Comparison of ENCODE assay signal across 27 mouse cellular contexts in genomic region chr7:113571121-113571520, GRCm38 (mm10). TPM values are rescaled to one million over a fixed set of nuclear protein-coding genes. Genes with fewer than 3 reads are reported as not detected.
DNase-seq lines count a peak whose midpoint lies in the region; ATAC-seq and TF ChIP-seq lines count a peak whose summit lies in the region.
"Had no signal": no experiment of that assay in that cellular context is flagged by ENCODE, and none has a peak within 500 bp of the region (broad histone marks: within the 10 kb centered on the region; RNA-seq: fewer than 3 reads in every experiment).

No protein-coding gene starts in this region.

- H3K27me3 ChIP-seq in heart, embryonic 12.5 days (replicated peaks): no peaks in the 10 kb centered on the region
- H3K27me3 ChIP-seq in kidney, postnatal 0 days (ENCODE audit: insufficient read depth, low read length): no peaks in the 10 kb centered on the region
- H3K27me3 ChIP-seq: embryonic facial prominence, embryonic 13.5 days; forebrain, embryonic 13.5 days; hindbrain, embryonic 13.5 days had no signal

- ATAC-seq in heart, embryonic 12.5 days (ENCODE audit: insufficient number of reproducible peaks, low FRiP score): no peak
- no peak for ATAC-seq in kidney, postnatal 0 days (replicated peaks; ENCODE audit: low FRiP score, low read depth)
- ATAC-seq: activated CD4-positive, CD25-positive, alpha-beta regulatory T cell, adult 4 months; CD4-positive, CD25-positive, alpha-beta regulatory T cell, adult 4 months; forebrain, embryonic 13.5 days; forebrain, embryonic 16.5 days; hindbrain, postnatal 0 days; inflammation-experienced regulatory T-cells, adult 6 months; intestine, embryonic 16.5 days had no signal

- no peaks in the 10 kb centered on the region for H3K9me3 ChIP-seq in heart, embryonic 12.5 days (replicated peaks)
- no peaks in the 10 kb centered on the region for H3K9me3 ChIP-seq in kidney, postnatal 0 days (replicated peaks; ENCODE audit: low read length)
- H3K9me3 ChIP-seq: embryonic facial prominence, embryonic 13.5 days; forebrain, embryonic 10.5 days; forebrain, embryonic 13.5 days; heart, embryonic 10.5 days; hindbrain, embryonic 10.5 days; hindbrain, embryonic 13.5 days had no signal

- H3K4me1 ChIP-seq in heart, embryonic 12.5 days (replicated peaks): peaks cover 3% of the 10 kb centered on the region; the same call in 1 of the 2 replicates
- H3K4me1 ChIP-seq in kidney, postnatal 0 days (replicated peaks; ENCODE audit: insufficient read depth, low read length): no peaks in the 10 kb centered on the region
- H3K4me1 ChIP-seq: embryonic facial prominence, embryonic 13.5 days; forebrain, embryonic 10.5 days; forebrain, embryonic 13.5 days; heart, embryonic 10.5 days; hindbrain, embryonic 10.5 days; hindbrain, embryonic 13.5 days had no signal

- peaks cover 10% of the 10 kb centered on the region for H3K36me3 ChIP-seq in heart, embryonic 12.5 days
- 0 out of 2 replicates have a peak, but pooled peaks cover 7% of the 10 kb centered on the region for H3K36me3 ChIP-seq in kidney, postnatal 0 days (ENCODE audit: insufficient read depth, low read length)

- no peak for TF ChIP-seq CTCF in kidney, postnatal 0 days (IDR thresholded peaks at IDR 0.05; ENCODE audit: low read depth)
- TF ChIP-seq CTCF in brain, embryonic 14.5 days (IDR thresholded peaks at IDR 0.05; ENCODE audit: borderline replicate concordance, extremely low read depth, insufficient read depth, insufficient read length): no peak

- no peak for DNase-seq in heart, adult 18-20 months
- DNase-seq in kidney, postnatal 0 days (ENCODE audit: low spot score): peak; percentile 60
- DNase-seq in kidney, adult 18-20 months: no peak
- DNase-seq in brain, embryonic 14.5 days (ENCODE audit: low read depth): peak; percentile 6
- DNase-seq in cerebellum, postnatal 25 days: no peak
- DNase-seq: adrenal gland, adult 8-10 months; adrenal gland, postnatal 25 days; cerebellum, adult 18-20 months; cerebellum, adult 9-10 months; cerebellum, postnatal 14 days; gastrocnemius, postnatal 10 days; gastrocnemius, postnatal 36 days; heart, postnatal 14 days; kidney, adult 2 months had no signal

- 62% methylated on average over 6 of the region's 6 CpGs for WGBS in heart, embryonic 12.5 days
- WGBS in kidney, postnatal 0 days: 62% methylated on average over 6 of the region's 6 CpGs

- no peak for TF ChIP-seq POLR2A in brain, embryonic 14.5 days (IDR thresholded peaks at IDR 0.05; ENCODE audit: borderline replicate concordance, extremely low read depth, insufficient read depth, insufficient read length, poor library complexity, severe bottlenecking)

- peak overlapping the region; percentile 27; the same call in 1 of the 2 replicates for H3K27ac ChIP-seq in heart, embryonic 12.5 days (ENCODE audit: poor library complexity, severe bottlenecking)
- H3K27ac ChIP-seq in kidney, postnatal 0 days: no peak overlapping the region
- H3K27ac ChIP-seq: embryonic facial prominence, embryonic 13.5 days; forebrain, embryonic 10.5 days; forebrain, embryonic 13.5 days; hindbrain, embryonic 10.5 days; hindbrain, embryonic 13.5 days; hindbrain, postnatal 0 days had no signal

- H3K4me2 ChIP-seq in heart, embryonic 12.5 days: no peak overlapping the region
- H3K4me2 ChIP-seq in kidney, postnatal 0 days (ENCODE audit: low read length): no peak overlapping the region
- H3K4me2 ChIP-seq: embryonic facial prominence, embryonic 13.5 days; forebrain, embryonic 13.5 days; hindbrain, embryonic 13.5 days had no signal

- no peak overlapping the region for H3K4me3 ChIP-seq in heart, embryonic 12.5 days
- H3K4me3 ChIP-seq in kidney, postnatal 0 days (replicated peaks; ENCODE audit: low read depth, low read length): no peak overlapping the region
- H3K4me3 ChIP-seq: embryonic facial prominence, embryonic 13.5 days; forebrain, embryonic 10.5 days; forebrain, embryonic 13.5 days; heart, embryonic 10.5 days; hindbrain, embryonic 10.5 days; hindbrain, embryonic 13.5 days had no signal

- H3K9ac ChIP-seq in heart, embryonic 12.5 days: no peak overlapping the region
- H3K9ac ChIP-seq in kidney, postnatal 0 days (ENCODE audit: low read depth, low read length): no peak overlapping the region
- H3K9ac ChIP-seq: embryonic facial prominence, embryonic 13.5 days; forebrain, embryonic 13.5 days; hindbrain, embryonic 13.5 days had no signal

RNA-seq across cellular contexts. Expression of gene Far1, which starts 57.5 kb away (rescaled TPM):
- polyA plus RNA-seq in heart, embryonic 12.5 days (2016; fragmentation: Nextera tagmentation; extraction: Ambion mirVana): 71.7 TPM in 2 replicates
- 10 to 100 TPM; 19.0 to 23.6 TPM for total RNA-seq in heart, adult 18-20 months (2021)
- polyA plus RNA-seq in kidney, postnatal 0 days (2015; fragmentation: Nextera tagmentation; extraction: Ambion mirVana): 80.4 and 90.6 TPM in 2 replicates
- polyA plus RNA-seq in brain, embryonic 14.5 days (2012; rRNA removed): 56.2 and 56.8 TPM in 2 replicates

Comparison
In these comparisons a context has a peak if more than half of its experiments do, and no peak if none do; other contexts are left out.
1. DNase-seq: peak in kidney, postnatal 0 days (single experiment) and brain, embryonic 14.5 days (single experiment); none in heart, adult 18-20 months (0 of 2), kidney, adult 18-20 months (single experiment) and cerebellum, postnatal 25 days (0 of 2).